Mouse (Mus musculus) heart, embryonic 10.5 days (tissue): ENCODE results near the gene Gm40460. TPM values are rescaled to one million over a fixed set of nuclear protein-coding genes. Genes with fewer than 3 reads are reported as not detected.
"Not testable (repeated sequence)": the region's sequence is repeated elsewhere in the genome, so short reads cannot be mapped to it uniquely, and the experiment has no call there.

Experiments used
- DNase-seq: peaks from one replicate; pipeline ENCODE4 v3.0.0-alpha.2; 2017; ENCODE audit warnings: low spot score
- H3K27ac ChIP-seq: fragments of 300-500 bp; sonication (generic); 2 replicates; pipeline ENCODE4 v1.5.1; 2016; ENCODE audit warnings: mild to moderate bottlenecking
- H3K27me3 ChIP-seq: fragments of 300-500 bp; sonication (generic); 2 replicates; pipeline ENCODE4 v1.6.1; 2016; ENCODE audit warnings: mild to moderate bottlenecking; ENCODE audit not compliant: poor library complexity, insufficient read depth, severe bottlenecking
- H3K36me3 ChIP-seq: fragments of 300-500 bp; sonication (generic); 2 replicates; pipeline ENCODE4 v1.6.1; 2016; ENCODE audit warnings: mild to moderate bottlenecking, moderate library complexity
- H3K4me1 ChIP-seq: fragments of 300-500 bp; sonication (generic); 2 replicates; pipeline ENCODE4 v1.6.1; 2016; ENCODE audit warnings: mild to moderate bottlenecking
- H3K4me3 ChIP-seq: fragments of 300-500 bp; sonication (generic); 2 replicates; pipeline ENCODE4 v1.5.1; 2016; ENCODE audit warnings: mild to moderate bottlenecking, moderate library complexity
- H3K9me3 ChIP-seq: fragments of 300-500 bp; sonication (generic); 2 replicates; pipeline ENCODE4 v1.6.1; 2016; ENCODE audit warnings: mild to moderate bottlenecking, moderate library complexity
- WGBS: fragments of 180-500 bp; shearing (Covaris S2); methylation state at CpG from one replicate; pipeline ENCODE4 v1.1.7; 2016; 5-methylcytosine and 5-hydroxymethylcytosine counted together
- polyA plus RNA-seq: library from polyadenylated mRNA; unstranded; fragments of >200 nt; fragmentation: Nextera tagmentation; extraction: Ambion mirVana; gene quantifications from 2 replicates; pipeline ENCODE4 v1.2.1, GENCODE M21; 2016

Gm40460 gene
- polyA plus RNA-seq, 1 experiment from 2014 or later = not detected

DNA sequence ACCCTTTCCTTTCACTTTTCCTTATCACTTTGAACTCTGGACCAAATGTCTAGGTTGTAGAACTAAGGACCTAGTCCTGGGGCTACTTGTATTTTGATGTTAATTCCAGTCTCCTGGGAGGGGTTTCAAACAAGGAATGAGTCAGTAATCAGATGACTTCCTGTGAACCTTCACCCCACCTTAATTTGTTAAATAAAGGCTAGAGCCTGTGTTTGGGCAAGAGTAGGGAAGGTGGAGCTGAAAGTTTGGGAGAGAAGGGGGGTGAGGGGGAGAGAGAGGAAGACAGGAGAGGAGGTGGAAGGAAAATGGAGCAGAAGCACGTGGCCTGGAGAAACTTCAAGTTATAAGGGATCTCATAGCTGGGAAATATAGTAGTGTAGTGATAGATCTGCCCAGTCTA, 9.3 kb downstream of the Gm40460 start:
- DNase-seq = no peak
- Histone ChIP-seq H3K27ac (no peak overlapping the region), H3K27me3 (no peaks in the 10 kb centered on the region), H3K4me1 (no peaks in the 10 kb centered on the region), H3K36me3 (no peaks in the 10 kb centered on the region), H3K4me3 (no peak overlapping the region), H3K9me3 (no peaks in the 10 kb centered on the region)
- 34% methylated on average over 1 of the region's 1 CpGs for WGBS

DNA sequence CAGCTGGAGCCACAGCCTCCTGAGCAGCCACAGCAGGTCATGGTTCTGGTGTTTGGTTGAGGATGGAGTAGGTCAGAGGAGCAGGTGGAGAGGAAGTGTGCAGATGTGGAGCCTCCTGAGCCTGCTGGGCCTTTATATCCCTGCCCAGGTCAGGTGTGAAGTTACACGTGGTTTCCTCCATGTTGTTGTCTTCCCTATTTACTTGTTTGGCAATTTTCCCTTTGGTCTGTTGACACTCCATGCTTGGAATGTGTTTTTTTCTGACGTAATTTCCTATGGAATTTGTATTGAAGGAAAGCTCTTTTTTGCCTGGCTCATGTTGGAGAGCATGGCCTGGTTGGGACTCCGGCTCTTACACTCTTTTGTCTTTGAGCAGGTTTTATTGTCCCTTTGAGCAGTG, 11.0 kb downstream of the Gm40460 start, which contains the start of gene Krtap5-5:
Krtap5-5 (minus strand) TSS at position 101 of the 400 bp plus-strand sequence.
- H3K4me1 ChIP-seq, H3K36me3 ChIP-seq, H3K27ac ChIP-seq, DNase-seq, H3K4me3 ChIP-seq, H3K9me3 ChIP-seq, H3K27me3 ChIP-seq: not testable (repeated sequence)
- 45% methylated on average over 3 of the region's 3 CpGs for WGBS

DNA sequence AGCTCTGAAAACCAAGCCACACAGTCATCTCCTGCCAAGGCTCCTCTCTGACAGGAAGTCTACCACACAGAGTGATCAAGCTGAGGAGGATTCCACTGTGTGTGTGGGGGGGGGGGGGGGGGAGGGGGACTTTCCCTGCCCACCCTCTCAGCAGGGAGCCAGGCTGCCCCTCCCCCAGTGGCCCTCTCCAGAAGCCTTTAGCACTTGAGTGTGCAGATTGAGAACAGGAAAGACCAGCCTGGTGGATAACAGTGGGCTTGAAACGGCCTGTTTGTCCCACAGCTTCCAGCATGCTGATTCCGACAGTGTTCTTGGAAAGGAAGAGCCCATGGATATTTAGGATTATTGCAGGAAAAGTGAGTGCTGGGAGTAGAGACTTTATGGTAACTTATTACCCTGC, 16.4 kb downstream of the Gm40460 start:
- Histone ChIP-seq H3K9me3 (no peaks in the 10 kb centered on the region), H3K27ac (0 out of 2 replicates have a peak overlapping the region, but pooled peaks have one; percentile 38), H3K36me3 (no peaks in the 10 kb centered on the region), H3K27me3 (no peaks in the 10 kb centered on the region), H3K4me3 (no peak overlapping the region), H3K4me1 (peaks cover 11% of the 10 kb centered on the region)
- no peak for DNase-seq
- WGBS = 25% methylated on average over 2 of the region's 2 CpGs

DNA sequence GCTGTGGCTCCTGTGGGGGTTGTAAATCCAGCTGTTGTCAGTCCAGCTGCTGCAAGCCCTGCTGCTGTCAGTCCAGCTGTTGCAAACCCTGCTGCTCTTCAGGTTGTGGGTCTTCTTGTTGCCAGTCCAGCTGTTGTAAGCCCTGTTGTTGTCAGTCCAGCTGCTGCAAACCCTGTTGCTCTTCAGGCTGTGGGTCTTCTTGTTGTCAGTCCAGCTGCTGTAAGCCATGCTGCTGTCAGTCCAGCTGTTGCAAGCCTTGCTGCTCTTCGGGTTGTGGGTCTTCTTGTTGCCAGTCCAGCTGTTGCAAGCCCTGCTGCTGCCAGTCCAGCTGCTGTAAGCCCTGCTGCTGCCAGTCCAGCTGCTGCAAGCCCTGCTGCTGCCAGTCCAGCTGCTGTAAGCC, 28.7 kb downstream of the Gm40460 start:
- not testable (repeated sequence) for H3K4me3 ChIP-seq, H3K9me3 ChIP-seq, H3K27ac ChIP-seq, H3K27me3 ChIP-seq, H3K4me1 ChIP-seq, H3K36me3 ChIP-seq, DNase-seq
- 58% methylated on average over 1 of the region's 1 CpGs for WGBS

DNA sequence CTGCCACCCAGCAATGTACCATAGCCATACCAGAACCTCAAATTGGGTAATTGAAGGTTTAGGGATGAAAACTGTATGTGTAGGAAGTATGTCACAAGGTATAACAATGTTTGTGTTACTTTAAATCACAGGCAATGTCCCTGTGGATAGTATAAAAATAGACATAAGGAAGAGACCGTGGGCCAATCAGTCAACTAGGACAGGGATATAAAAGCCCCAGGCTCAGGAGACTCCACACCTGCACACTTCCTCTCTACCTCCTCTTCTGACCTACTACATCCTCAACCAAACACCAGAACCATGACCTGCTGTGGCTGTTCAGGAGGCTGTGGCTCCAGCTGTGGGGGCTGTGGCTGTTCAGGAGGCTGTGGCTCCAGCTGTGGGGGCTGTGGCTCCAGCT, 29.3 kb downstream of the Gm40460 start, which contains the start of gene Gm7579:
Gm7579 (plus strand) TSS at position 301 of the 400 bp plus-strand sequence.
- Histone ChIP-seq H3K27ac (no peak within 1 kb of the TSS), H3K27me3 (no peaks in the 10 kb centered on the region), H3K4me1 (no peaks in the 10 kb centered on the region), H3K36me3 (no peaks in the 10 kb centered on the region), H3K9me3 (no peaks in the 10 kb centered on the region), H3K4me3 (no peak within 1 kb of the TSS)
- WGBS = 73% methylated on average over 1 of the region's 1 CpGs
- no peak for DNase-seq

DNA sequence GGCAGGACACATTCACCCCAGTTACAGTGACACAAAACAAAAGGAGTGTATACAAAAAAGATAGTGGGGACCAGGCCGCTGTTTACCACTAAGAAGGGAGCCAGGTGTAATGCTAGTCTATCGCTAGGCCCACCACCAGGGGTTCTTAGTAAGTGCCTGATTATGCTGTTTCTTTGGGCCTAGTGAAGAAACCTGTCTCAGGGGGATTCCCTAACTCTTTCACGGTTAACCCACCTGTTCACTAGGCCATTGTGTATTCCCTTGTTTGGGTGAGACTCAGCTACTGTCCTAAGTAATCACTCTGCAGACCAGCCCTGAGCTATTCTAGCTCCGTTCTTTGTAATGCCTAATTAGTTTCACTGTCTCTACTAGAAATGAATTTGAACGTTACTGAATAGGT, 34.0 kb downstream of the Gm40460 start:
- DNase-seq, H3K36me3 ChIP-seq, H3K27ac ChIP-seq, H3K9me3 ChIP-seq, H3K4me3 ChIP-seq, H3K4me1 ChIP-seq: not testable (repeated sequence)
- 76% methylated on average over 5 of the region's 5 CpGs for WGBS
- H3K27me3 ChIP-seq = peaks cover 12% of the 10 kb centered on the region; the same call in 1 of the 2 replicates

DNA sequence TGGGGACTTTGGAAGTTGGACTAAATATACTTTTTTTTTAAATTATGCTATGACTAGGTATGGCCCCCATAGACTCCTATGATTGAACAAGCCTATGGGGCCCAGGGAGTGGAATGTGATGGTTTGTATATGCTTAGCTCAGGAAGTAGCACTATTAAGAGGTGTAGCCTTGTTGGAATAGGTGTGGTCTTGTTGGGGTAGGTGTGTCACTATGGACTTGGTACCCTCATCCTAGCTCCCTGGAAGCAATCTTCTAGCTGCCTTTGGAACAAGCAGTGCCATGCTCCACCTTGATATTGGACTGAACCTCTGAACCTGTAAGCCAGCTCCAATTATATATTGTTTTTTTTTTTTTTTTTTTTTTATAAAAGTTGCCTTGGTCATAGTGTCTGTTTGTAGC, 35.4 kb downstream of the Gm40460 start:
- H3K9me3 ChIP-seq = no peaks in the 10 kb centered on the region
- no peaks in the 10 kb centered on the region for H3K4me1 ChIP-seq
- H3K27me3 ChIP-seq = peaks cover 17% of the 10 kb centered on the region; the same call in 1 of the 2 replicates
- H3K4me3 ChIP-seq = no peak overlapping the region
- no peak for DNase-seq
- H3K27ac ChIP-seq = no peak overlapping the region
- no peaks in the 10 kb centered on the region for H3K36me3 ChIP-seq

DNA sequence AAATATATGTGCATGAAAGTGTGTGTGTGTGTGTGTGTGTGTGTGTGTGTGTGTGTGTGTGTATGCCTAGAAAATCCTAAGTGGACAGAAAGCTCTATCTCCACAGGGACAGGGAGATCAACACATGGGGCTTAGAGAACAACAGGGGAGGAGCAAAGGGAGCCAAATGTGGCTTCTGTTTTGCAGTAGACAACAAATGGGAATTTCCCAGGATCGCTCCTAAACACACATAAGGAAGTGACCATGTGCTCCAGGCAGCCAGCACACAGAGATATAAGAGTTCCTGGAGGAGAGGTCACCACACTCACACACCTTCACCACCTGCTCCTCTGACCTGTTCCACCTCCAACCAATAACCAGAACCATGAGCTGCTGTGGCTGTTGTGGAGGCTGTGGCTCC, 39.8 kb downstream of the Gm40460 start, which contains the start of gene Krtap5-3:
Krtap5-3 (plus strand) TSS at position 301 of the 400 bp plus-strand sequence.
- no peak within 1 kb of the TSS for H3K27ac ChIP-seq
- H3K36me3 ChIP-seq = no peaks in the 10 kb centered on the region
- no peak within 1 kb of the TSS for H3K4me3 ChIP-seq
- peaks cover 22% of the 10 kb centered on the region for H3K27me3 ChIP-seq
- 58% methylated on average over 1 of the region's 1 CpGs for WGBS
- DNase-seq = no peak
- H3K4me1 ChIP-seq = no peaks in the 10 kb centered on the region
- no peaks in the 10 kb centered on the region for H3K9me3 ChIP-seq

DNA sequence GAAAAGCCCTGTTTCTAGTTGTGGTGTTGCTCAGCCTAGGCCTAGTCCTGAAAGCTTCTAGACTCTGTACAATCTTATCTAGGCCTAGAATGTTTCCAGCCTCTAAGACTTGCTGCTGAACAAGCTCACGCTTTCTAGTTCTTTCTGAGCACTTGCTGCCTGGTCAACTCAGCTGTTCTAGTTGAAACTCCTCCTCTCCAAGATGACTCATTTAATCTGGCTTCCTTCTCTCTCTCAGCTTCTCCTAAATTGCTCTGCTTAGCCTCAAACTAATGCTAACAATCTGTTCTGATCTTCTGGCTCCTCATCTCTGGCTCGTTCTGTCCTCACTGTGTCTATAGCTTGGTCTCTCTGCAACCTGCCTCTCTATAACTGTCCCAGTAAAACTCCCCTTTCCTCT, 42.1 kb downstream of the Gm40460 start:
- no peaks in the 10 kb centered on the region for H3K36me3 ChIP-seq
- peaks cover 22% of the 10 kb centered on the region for H3K27me3 ChIP-seq
- 77% methylated on average over 2 of the region's 2 CpGs for WGBS
- H3K27ac ChIP-seq = no peak overlapping the region
- no peaks in the 10 kb centered on the region for H3K4me1 ChIP-seq
- DNase-seq = no peak
- H3K4me3 ChIP-seq = no peak overlapping the region
- no peaks in the 10 kb centered on the region for H3K9me3 ChIP-seq

Other genes starting within 250 kb of the Gm40460 start
- 52.4 and 54.9 TPM in 2 replicates for gene Mob2, start 180.0 kb downstream of the Gm40460 start, polyA plus RNA-seq
- 5.3 and 9.0 TPM in 2 replicates for gene Dusp8, start 145.2 kb downstream of the Gm40460 start, polyA plus RNA-seq
- gene Gm45618, start 120.3 kb downstream of the Gm40460 start, polyA plus RNA-seq = not detected in 2 replicates
- gene Gm39115, start 105.0 kb downstream of the Gm40460 start, polyA plus RNA-seq = not detected in 2 replicates
- gene Gm45337, start 96.5 kb downstream of the Gm40460 start, polyA plus RNA-seq = not detected in 2 replicates
- not detected in 2 replicates for gene Gm29735, start 84.0 kb downstream of the Gm40460 start, polyA plus RNA-seq
- gene Gm4553, start 75.3 kb downstream of the Gm40460 start, polyA plus RNA-seq = not detected in 2 replicates
- gene Krtap5-2, start 65.1 kb downstream of the Gm40460 start, polyA plus RNA-seq = not detected in 2 replicates
- gene Gm10153, start 50.7 kb downstream of the Gm40460 start, polyA plus RNA-seq = not detected in 2 replicates
- not detected in 2 replicates for gene Krtap5-3, start 39.7 kb downstream of the Gm40460 start, polyA plus RNA-seq
- not detected in 2 replicates for gene Gm7579, start 29.2 kb downstream of the Gm40460 start, polyA plus RNA-seq
- gene Krtap5-5, start 11.1 kb downstream of the Gm40460 start, polyA plus RNA-seq = not detected in 2 replicates
- gene Gm2431, start 17.3 kb upstream of the Gm40460 start, polyA plus RNA-seq = not detected in 2 replicates
- not detected in 2 replicates for gene Gm4559, start 33.3 kb upstream of the Gm40460 start, polyA plus RNA-seq
- not detected in 2 replicates for gene Krtap5-1, start 56.0 kb upstream of the Gm40460 start, polyA plus RNA-seq
- gene Krtap5-4, start 62.5 kb upstream of the Gm40460 start, polyA plus RNA-seq = 0.34 TPM in 1 of 2 replicates, not detected in the other
- gene Ifitm10, start 132.7 kb upstream of the Gm40460 start, polyA plus RNA-seq = 7.7 and 12.5 TPM in 2 replicates
- 0.55 and 0.92 TPM in 2 replicates for gene Gm49369, start 141.6 kb upstream of the Gm40460 start, polyA plus RNA-seq
- gene Ctsd, start 147.0 kb upstream of the Gm40460 start, polyA plus RNA-seq = 293 and 402 TPM in 2 replicates
- gene Syt8, start 193.8 kb upstream of the Gm40460 start, polyA plus RNA-seq = 0.38 and 1.3 TPM in 2 replicates
- 51.9 and 56.4 TPM in 2 replicates for gene Tnni2, start 200.7 kb upstream of the Gm40460 start, polyA plus RNA-seq
- gene Lsp1, start 219.7 kb upstream of the Gm40460 start, polyA plus RNA-seq = 32.0 and 36.9 TPM in 2 replicates